Mouse (Mus musculus): Measurements from ENCODE around the gene Kmt2d. TPM values are rescaled to one million over a fixed set of nuclear protein-coding genes. Genes with fewer than 3 reads are reported as not detected.
"Not testable (repeated sequence)": the region's sequence is repeated elsewhere in the genome, so short reads cannot be mapped to it uniquely, and the experiment has no call there.

Gene Kmt2d
- polyA plus RNA-seq (2015; fragmentation: Nextera tagmentation; extraction: Ambion mirVana) = 11.9 and 12.7 TPM in 2 replicates

DNA sequence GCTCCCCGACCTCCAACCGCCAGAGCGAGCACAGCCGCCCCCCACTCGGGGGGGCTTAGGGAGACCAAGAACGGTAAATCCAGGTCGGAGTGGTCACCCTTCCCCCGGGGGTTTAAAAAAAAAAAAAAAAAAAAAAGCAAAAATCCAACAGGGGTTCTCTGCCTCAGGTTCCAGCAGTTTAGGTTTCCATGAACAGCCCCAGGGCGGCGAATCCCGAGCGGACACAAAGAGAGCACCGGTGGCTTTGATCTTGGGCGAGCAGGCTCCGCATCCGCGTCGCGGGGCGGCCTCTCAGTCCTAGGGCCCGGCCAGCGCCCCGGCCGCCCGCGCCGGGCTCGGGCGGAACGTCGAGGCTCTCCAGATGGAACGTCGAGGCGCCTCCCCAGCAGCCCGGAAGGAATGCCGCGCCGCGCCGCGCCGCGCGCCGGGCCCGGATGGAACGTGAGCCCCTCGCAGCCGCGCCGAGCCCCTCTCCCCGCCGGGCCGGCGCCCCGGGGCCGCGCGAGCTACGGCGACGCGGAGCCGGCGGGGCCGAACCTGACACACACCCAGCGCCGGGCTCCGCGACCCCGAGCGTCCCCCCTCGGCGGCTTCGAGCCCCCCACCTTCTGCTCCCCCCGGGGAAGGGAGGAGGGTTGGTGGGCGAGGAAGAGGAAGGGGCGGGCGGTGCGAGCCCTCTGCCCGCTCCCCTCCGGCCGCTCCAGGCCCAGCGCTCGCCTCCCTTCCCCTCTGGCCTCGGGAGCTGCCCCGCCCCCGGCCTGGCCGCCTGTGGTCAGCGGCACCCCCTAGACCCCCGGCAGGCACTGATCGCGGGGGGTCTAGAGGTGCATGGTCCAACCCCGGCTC is at the start of gene Kmt2d:
TSS of gene Kmt2d (minus strand) at position 135 of the 846 bp plus-strand sequence.
- H3K27ac ChIP-seq (ENCODE audit: low read length) = peak within 1 kb of the TSS; percentile 96

DNA sequence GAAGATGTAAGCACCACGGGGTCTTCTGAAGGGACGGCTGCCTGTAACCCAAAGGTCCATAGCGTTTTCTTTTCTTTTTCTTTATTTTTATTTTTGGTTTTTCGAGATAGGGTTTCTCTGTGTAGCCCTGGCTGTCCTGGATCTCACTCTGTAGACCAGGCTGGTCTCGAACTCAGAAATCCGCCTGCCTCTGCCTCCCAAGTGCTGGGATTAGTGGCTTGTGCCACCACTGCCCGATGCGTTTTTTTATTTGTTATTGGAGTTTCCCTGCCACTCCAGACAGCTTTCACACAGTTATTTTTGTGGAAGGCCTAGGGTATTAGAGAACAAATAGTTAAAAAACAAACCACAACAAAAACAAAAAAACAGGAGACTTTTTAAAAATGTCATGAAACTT is 47.5 kb upstream of the Kmt2d start:
- whole genome bisulfite sequencing = 23% methylated on average over 8 of the region's 8 CpGs
- H3K4me1 ChIP-seq (replicated peaks; ENCODE audit: control insufficient read depth, insufficient read depth, low read length); H3K36me3 ChIP-seq (ENCODE audit: control insufficient read depth, insufficient read depth, low read length); H3K27me3 ChIP-seq (ENCODE audit: control insufficient read depth, insufficient read depth, low read depth, low read length); ATAC-seq (ENCODE audit: low read depth); H3K9me3 ChIP-seq (ENCODE audit: control insufficient read depth, low read length): not testable (repeated sequence)
- Histone ChIP-seq H3K4me2 (ENCODE audit: low read depth, low read length) (peak overlapping the region; percentile 58), H3K4me3 (ENCODE audit: low read length) (peak overlapping the region; percentile 80), H3K27ac (ENCODE audit: low read length) (peak overlapping the region; percentile 69), H3K9ac (ENCODE audit: low read length) (peak overlapping the region; percentile 66)

More for the DNA sequence above, at the start of gene Kmt2d:
- Histone ChIP-seq H3K9ac (ENCODE audit: low read length) (peak within 1 kb of the TSS; percentile 91), H3K27me3 (ENCODE audit: control insufficient read depth, insufficient read depth, low read depth, low read length) (no peaks in the 10 kb centered on the region), H3K4me3 (ENCODE audit: low read length) (peak within 1 kb of the TSS; percentile 71), H3K4me2 (ENCODE audit: low read depth, low read length) (peak within 1 kb of the TSS; percentile 93), H3K4me1 (replicated peaks; ENCODE audit: control insufficient read depth, insufficient read depth, low read length) (peaks cover 35% of the 10 kb centered on the region), H3K9me3 (ENCODE audit: control insufficient read depth, low read length) (no peaks in the 10 kb centered on the region), H3K36me3 (ENCODE audit: control insufficient read depth, insufficient read depth, low read length) (peaks cover 4% of the 10 kb centered on the region)
- under 1% methylated on average over 67 of the region's 94 CpGs for WGBS
- ATAC-seq (ENCODE audit: low read depth) = peak; percentile 72

DNA sequence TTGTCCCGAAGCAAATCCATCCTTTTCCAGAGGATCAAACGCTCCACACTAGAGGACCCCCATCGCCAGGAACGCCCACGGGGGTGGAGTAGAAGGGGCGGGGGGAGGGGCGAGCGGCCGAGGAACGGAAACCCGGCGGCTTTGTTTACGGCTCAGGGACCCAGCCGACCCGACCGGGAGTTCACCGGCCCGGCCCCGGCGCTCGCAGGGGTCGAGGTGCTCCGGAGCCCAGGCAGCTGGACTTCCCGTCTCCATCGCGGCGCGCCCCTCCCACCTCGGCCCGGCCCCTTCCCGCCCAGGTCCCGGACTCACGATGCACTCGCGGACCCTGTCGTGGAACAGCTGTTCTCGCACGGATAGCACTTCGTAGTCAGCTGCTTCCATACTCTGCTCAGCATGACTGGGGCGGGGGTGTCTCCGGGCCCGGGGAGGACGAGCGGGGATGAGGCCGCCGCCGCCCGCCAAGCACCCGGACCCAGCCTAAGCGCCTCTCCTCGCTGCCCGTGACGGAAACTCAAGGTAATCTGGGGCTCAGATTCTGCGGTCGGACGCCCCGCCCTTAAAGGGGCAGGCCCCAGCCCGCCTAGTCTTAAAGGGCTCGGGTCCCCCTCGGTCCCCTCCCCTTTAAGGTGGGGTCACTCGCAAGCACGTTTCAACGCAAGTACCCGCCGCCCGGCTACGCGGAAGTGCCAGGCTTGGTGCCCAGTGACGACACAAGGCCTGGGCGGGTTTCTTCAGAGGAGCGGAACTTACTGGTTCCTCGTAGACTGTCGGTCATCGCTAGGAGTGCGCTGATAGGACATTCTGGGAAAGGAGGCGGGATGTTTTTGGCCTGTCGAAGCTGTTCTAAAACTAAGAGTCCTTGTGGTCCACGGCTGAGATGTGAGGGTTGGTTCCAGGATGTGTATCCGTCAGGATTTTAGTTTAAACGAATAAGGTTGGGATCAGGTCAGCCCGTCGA is 46.8 kb upstream of the Kmt2d start, which contains the start of gene Lmbr1l:
TSS of gene Lmbr1l (minus strand) at position 694 of the 961 bp plus-strand sequence.
- peak; percentile 98 for ATAC-seq (ENCODE audit: low read depth)
- no peaks in the 10 kb centered on the region for H3K36me3 ChIP-seq (ENCODE audit: control insufficient read depth, insufficient read depth, low read length)
- WGBS = under 1% methylated on average over 82 of the region's 82 CpGs
- H3K27me3 ChIP-seq (ENCODE audit: control insufficient read depth, insufficient read depth, low read depth, low read length) = no peaks in the 10 kb centered on the region
- peak within 1 kb of the TSS; percentile 80 for H3K4me3 ChIP-seq (ENCODE audit: low read length)
- no peaks in the 10 kb centered on the region for H3K9me3 ChIP-seq (ENCODE audit: control insufficient read depth, low read length)
- H3K27ac ChIP-seq (ENCODE audit: low read length) = peak within 1 kb of the TSS; percentile 96
- peak within 1 kb of the TSS; percentile 81 for H3K4me2 ChIP-seq (ENCODE audit: low read depth, low read length)
- peak within 1 kb of the TSS; percentile 82 for H3K9ac ChIP-seq (ENCODE audit: low read length)
- H3K4me1 ChIP-seq (replicated peaks; ENCODE audit: control insufficient read depth, insufficient read depth, low read length) = peaks cover 9% of the 10 kb centered on the region

DNA sequence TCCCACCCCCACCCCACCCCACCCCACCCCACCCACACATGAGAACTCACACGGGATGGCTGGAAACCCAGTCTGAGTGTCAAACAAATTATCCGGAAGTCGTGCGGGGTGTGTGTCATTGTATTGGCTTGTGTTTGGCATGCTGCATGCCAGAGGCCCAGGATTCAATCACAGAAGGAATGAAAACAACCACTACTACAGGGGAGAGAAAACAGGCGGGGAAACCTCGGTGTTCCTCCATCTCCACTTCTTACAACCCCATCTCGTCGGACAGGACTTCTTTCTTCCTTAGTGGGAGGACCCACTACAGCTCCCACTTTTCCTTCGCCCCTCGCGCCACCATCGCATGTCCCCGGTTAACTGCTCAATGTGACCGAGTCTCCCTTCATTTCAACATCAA is 46.1 kb upstream of the Kmt2d start:
- WGBS = 0% methylated on average over 14 of the region's 14 CpGs
- ATAC-seq (ENCODE audit: low read depth) = no peak

DNA sequence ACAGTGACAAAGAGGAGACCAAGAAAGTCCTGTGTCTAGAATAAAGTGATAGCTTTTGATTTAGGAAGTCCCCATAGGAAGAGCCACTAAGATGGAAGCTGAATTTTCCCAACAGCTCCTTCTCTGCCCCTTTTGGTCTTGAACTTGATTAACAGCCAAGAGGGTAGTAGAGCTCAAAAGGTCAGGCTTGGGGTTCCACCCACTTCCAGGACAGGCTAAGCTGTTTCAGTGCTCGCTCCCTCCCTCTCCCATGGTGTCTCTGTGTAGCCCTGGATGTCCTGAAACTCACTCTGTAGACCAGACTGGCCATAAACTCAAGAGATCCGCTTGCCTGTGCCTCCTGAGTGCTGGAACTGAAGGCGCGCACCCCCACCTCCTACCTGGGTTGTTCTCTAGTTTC is 45.0 kb upstream of the Kmt2d start:
- WGBS = 92% methylated on average over 4 of the region's 4 CpGs
- ATAC-seq (ENCODE audit: low read depth) = no peak
- H3K9me3 ChIP-seq (ENCODE audit: control insufficient read depth, low read length) = no peaks in the 10 kb centered on the region
- H3K4me1 ChIP-seq (replicated peaks; ENCODE audit: control insufficient read depth, insufficient read depth, low read length) = peaks cover 9% of the 10 kb centered on the region
- H3K27ac ChIP-seq (ENCODE audit: low read length) = no peak overlapping the region
- peaks cover 10% of the 10 kb centered on the region for H3K36me3 ChIP-seq (ENCODE audit: control insufficient read depth, insufficient read depth, low read length)
- H3K4me3 ChIP-seq (ENCODE audit: low read length) = no peak overlapping the region
- H3K4me2 ChIP-seq (ENCODE audit: low read depth, low read length) = peak overlapping the region; percentile 81; the same call in 1 of the 2 replicates
- H3K9ac ChIP-seq (ENCODE audit: low read length) = no peak overlapping the region
- H3K27me3 ChIP-seq (ENCODE audit: control insufficient read depth, insufficient read depth, low read depth, low read length) = no peaks in the 10 kb centered on the region

More for the DNA sequence above, 46.1 kb upstream of the Kmt2d start:
- no peaks in the 10 kb centered on the region for H3K27me3 ChIP-seq (ENCODE audit: control insufficient read depth, insufficient read depth, low read depth, low read length)
- H3K9ac ChIP-seq (ENCODE audit: low read length) = peak overlapping the region; percentile 82
- peak overlapping the region; percentile 96 for H3K27ac ChIP-seq (ENCODE audit: low read length)
- peaks cover 9% of the 10 kb centered on the region for H3K4me1 ChIP-seq (replicated peaks; ENCODE audit: control insufficient read depth, insufficient read depth, low read length)
- peaks cover 3% of the 10 kb centered on the region; the same call in 1 of the 2 replicates for H3K36me3 ChIP-seq (ENCODE audit: control insufficient read depth, insufficient read depth, low read length)
- peak overlapping the region; percentile 81 for H3K4me2 ChIP-seq (ENCODE audit: low read depth, low read length)
- H3K9me3 ChIP-seq (ENCODE audit: control insufficient read depth, low read length) = no peaks in the 10 kb centered on the region
- H3K4me3 ChIP-seq (ENCODE audit: low read length) = peak overlapping the region; percentile 80

DNA sequence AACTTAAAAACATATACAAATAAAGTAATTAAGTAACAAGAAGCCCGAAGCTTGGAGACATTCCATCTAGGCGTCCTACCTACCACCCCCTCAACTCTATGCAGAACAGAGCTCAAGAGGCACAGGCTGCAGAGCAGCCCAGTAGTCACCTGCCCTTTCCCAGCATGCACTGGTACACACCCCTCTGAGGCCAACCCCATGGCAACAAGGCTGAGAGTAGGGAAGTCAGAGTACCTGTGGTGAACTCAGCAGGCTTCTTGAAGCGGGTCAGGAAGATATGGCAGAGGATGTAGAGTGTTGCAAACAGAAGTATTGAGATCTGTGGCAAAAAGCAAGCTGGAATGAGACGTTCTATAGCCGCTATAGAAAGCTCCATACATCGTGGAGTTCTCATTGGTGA is 43.9 kb upstream of the Kmt2d start:
- no peak overlapping the region for H3K4me2 ChIP-seq (ENCODE audit: low read depth, low read length)
- no peak overlapping the region for H3K4me3 ChIP-seq (ENCODE audit: low read length)
- ATAC-seq (ENCODE audit: low read depth) = no peak
- H3K9me3 ChIP-seq (ENCODE audit: control insufficient read depth, low read length) = no peaks in the 10 kb centered on the region
- H3K9ac ChIP-seq (ENCODE audit: low read length) = no peak overlapping the region
- WGBS = 84% methylated on average over 6 of the region's 6 CpGs
- peaks cover 9% of the 10 kb centered on the region for H3K4me1 ChIP-seq (replicated peaks; ENCODE audit: control insufficient read depth, insufficient read depth, low read length)
- H3K36me3 ChIP-seq (ENCODE audit: control insufficient read depth, insufficient read depth, low read length) = peaks cover 15% of the 10 kb centered on the region
- H3K27me3 ChIP-seq (ENCODE audit: control insufficient read depth, insufficient read depth, low read depth, low read length) = no peaks in the 10 kb centered on the region
- no peak overlapping the region for H3K27ac ChIP-seq (ENCODE audit: low read length)

DNA sequence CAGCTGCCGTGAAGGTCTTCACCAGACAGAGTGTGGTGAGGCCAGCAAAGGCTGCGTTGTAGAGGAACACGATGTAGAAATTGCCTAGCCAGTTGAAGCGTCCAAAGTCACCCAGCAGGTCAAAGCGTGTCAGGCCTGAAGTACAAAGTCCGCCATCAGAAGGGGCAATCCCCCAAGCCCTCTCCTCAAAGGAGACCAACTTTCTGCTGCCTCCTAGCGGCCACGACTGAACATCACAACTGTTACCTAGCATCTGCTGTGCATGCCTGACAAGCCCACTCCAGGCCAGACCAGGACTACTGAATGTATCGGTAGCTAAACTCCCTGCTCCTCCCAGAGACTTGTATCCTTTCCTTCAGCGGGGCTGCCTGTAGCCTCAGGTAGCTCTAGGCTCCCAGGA is 33.7 kb upstream of the Kmt2d start:
- Histone ChIP-seq H3K36me3 (ENCODE audit: control insufficient read depth, insufficient read depth, low read length) (peaks cover 26% of the 10 kb centered on the region), H3K4me3 (ENCODE audit: low read length) (no peak overlapping the region), H3K4me2 (ENCODE audit: low read depth, low read length) (no peak overlapping the region), H3K4me1 (replicated peaks; ENCODE audit: control insufficient read depth, insufficient read depth, low read length) (no peaks in the 10 kb centered on the region), H3K27ac (ENCODE audit: low read length) (no peak overlapping the region), H3K27me3 (ENCODE audit: control insufficient read depth, insufficient read depth, low read depth, low read length) (no peaks in the 10 kb centered on the region), H3K9me3 (ENCODE audit: control insufficient read depth, low read length) (no peaks in the 10 kb centered on the region), H3K9ac (ENCODE audit: low read length) (no peak overlapping the region)
- 31% methylated on average over 10 of the region's 10 CpGs for WGBS
- ATAC-seq (ENCODE audit: low read depth) = no peak

DNA sequence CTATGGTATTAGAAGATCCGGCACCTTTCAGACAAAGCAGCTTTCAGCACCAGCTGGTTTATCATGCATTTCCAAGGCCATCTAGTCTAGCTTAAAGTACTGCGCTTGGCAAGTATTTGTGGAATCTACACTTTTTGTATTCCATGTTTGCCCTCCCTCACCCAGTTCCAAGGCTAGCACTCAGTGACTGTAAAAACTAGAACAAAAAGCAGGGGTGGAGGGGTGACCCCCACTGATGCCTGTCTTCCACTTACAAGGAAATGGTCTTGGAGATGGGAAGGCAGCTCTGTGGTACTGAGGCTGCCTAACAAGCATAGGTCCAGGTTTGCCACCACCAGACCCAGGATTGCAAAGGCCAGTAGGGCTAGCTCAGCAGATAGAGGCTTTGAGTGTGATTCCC is 31.6 kb upstream of the Kmt2d start:
- Histone ChIP-seq H3K27me3 (ENCODE audit: control insufficient read depth, insufficient read depth, low read depth, low read length) (peaks cover 16% of the 10 kb centered on the region), H3K36me3 (ENCODE audit: control insufficient read depth, insufficient read depth, low read length) (peaks cover 18% of the 10 kb centered on the region), H3K4me2 (ENCODE audit: low read depth, low read length) (no peak overlapping the region), H3K9me3 (ENCODE audit: control insufficient read depth, low read length) (no peaks in the 10 kb centered on the region), H3K4me3 (ENCODE audit: low read length) (no peak overlapping the region), H3K4me1 (replicated peaks; ENCODE audit: control insufficient read depth, insufficient read depth, low read length) (peaks cover 7% of the 10 kb centered on the region), H3K27ac (ENCODE audit: low read length) (no peak overlapping the region), H3K9ac (ENCODE audit: low read length) (no peak overlapping the region)
- 83% methylated on average over 2 of the region's 2 CpGs for WGBS
- no peak for ATAC-seq (ENCODE audit: low read depth)

DNA sequence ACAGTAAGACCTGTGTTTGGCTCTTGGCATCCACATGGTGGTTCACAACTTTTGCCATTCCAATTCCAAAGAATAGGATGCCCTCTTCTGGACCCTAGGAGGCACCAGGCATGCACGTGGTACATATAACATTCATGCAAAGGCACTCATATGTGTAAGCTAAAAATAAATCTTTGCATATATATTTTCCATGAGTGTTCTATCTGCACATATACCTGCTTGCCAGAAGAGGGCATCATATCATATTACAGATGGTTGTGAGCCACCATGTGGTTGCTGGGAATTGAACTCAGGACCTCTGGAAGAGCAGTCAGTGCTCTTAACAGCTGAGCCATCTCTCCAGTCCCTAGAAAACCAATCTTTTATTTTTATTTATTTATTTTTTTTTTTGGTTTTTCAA is 30.5 kb upstream of the Kmt2d start:
- 60% methylated on average over 1 of the region's 1 CpGs for WGBS
- H3K4me1 ChIP-seq (replicated peaks; ENCODE audit: control insufficient read depth, insufficient read depth, low read length) = peaks cover 8% of the 10 kb centered on the region
- H3K27ac ChIP-seq (ENCODE audit: low read length) = no peak overlapping the region
- no peaks in the 10 kb centered on the region for H3K9me3 ChIP-seq (ENCODE audit: control insufficient read depth, low read length)
- H3K9ac ChIP-seq (ENCODE audit: low read length) = no peak overlapping the region
- no peak overlapping the region for H3K4me2 ChIP-seq (ENCODE audit: low read depth, low read length)
- no peak overlapping the region for H3K4me3 ChIP-seq (ENCODE audit: low read length)
- ATAC-seq (ENCODE audit: low read depth) = no peak
- H3K27me3 ChIP-seq (ENCODE audit: control insufficient read depth, insufficient read depth, low read depth, low read length) = peaks cover 26% of the 10 kb centered on the region
- peaks cover 12% of the 10 kb centered on the region for H3K36me3 ChIP-seq (ENCODE audit: control insufficient read depth, insufficient read depth, low read length)

Data from lung, embryonic 16.5 days (tissue).